Mouse (Mus musculus): ENCODE measurements around the gene Eef2. TPM values are rescaled to one million over a fixed set of nuclear protein-coding genes. Genes with fewer than 3 reads are reported as not detected.
"Not testable (repeated sequence)": the region's sequence is repeated elsewhere in the genome, so short reads cannot be mapped to it uniquely, and the experiment has no call there.

Gene Eef2
- polyA plus RNA-seq, 1 experiment from 2014 or later: 515 TPM

DNA sequence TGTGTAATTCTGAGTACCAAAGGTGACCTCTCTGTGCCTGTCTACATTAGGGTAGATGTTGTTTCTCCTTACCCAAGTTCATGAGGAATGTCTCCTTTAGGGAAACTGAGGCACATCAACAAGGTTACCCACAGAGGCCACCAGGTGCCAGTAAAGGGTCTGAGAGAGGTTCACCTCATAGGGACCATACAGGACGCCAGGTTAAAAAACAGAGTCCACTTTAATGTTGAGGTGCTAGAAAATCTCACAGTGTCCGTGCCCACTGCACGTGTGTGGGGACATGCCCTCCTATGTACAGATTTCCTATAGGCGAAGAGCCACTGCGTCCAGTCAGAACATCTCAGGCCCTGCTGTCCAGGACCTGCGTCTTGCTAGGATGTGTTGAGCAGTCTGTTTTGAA lies 22.6 kb downstream of the Eef2 start:
- no peak for ATAC-seq
- Histone ChIP-seq H3K27ac (no peak overlapping the region), H3K4me2 (replicated peaks) (no peak overlapping the region), H3K4me1 (replicated peaks) (peaks cover 4% of the 10 kb centered on the region; the same call in 1 of the 2 replicates), H3K9me3 (no peaks in the 10 kb centered on the region), H3K36me3 (no peaks in the 10 kb centered on the region), H3K27me3 (replicated peaks) (peaks cover 14% of the 10 kb centered on the region), H3K9ac (no peak overlapping the region), H3K4me3 (replicated peaks) (no peak overlapping the region)
- WGBS: 85% methylated on average over 6 of the region's 6 CpGs

DNA sequence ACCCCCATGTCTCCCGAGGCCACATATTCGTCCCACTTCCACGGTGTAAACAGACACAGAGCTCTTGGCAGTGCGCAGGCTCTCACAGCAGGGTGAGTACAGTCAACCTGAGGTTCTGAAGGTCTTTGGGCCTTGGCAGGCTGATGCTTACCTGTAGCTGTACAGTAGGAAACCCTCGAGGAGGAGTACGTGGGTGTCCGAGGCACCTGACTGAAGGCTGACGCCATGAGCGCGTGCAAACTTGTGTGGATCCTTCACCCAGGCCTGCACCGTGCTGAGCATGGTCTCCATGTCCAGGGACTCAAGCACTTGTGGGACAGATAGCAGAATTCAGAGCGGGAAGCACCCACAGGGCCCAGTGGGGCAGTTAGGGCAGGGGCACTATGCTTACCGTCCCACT lies 23.7 kb downstream of the Eef2 start:
- Histone ChIP-seq H3K9me3 (no peaks in the 10 kb centered on the region), H3K4me2 (replicated peaks) (no peak overlapping the region), H3K27me3 (replicated peaks) (peaks cover 2% of the 10 kb centered on the region), H3K4me1 (replicated peaks) (peaks cover 2% of the 10 kb centered on the region; the same call in 1 of the 2 replicates), H3K27ac (no peak overlapping the region), H3K4me3 (replicated peaks) (no peak overlapping the region), H3K9ac (no peak overlapping the region), H3K36me3 (no peaks in the 10 kb centered on the region)
- WGBS: 85% methylated on average over 13 of the region's 13 CpGs
- no peak for ATAC-seq

DNA sequence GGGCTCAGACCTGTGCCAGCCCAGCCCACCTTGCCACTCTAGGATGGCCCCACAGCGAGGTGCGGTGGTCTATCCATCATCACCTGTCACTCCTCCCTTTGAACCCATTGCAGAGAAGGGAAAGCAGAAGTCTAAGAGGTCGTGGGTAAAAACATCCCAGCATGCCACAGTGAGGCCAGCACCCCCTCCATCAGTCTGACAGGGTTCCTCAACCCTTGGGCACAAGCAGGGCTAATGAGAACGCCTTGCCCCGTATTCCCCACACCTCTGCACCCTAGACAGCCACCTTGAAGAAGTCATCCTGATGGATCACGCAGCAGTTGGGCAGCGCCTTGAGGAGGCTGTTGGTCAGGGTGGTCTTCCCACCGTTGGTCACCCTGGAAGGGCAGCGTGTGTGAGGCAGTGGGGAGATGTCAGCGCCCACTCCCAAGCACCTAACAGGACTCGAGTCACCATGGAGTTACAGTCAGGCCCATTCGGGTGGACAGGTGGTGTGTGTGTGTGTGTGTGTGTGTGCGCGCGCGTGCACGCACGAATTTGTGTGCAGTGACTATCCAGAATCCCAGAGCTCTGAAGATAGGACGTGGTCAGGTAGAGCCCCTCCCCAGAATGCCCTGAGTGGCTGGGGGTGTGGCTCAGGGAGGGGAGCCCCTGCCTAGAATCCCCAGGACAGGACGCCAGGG lies 24.3 kb downstream of the Eef2 start:
- ATAC-seq: no peak
- Histone ChIP-seq H3K9me3 (no peaks in the 10 kb centered on the region), H3K4me2 (replicated peaks) (no peak overlapping the region), H3K4me1 (replicated peaks) (peaks cover 1% of the 10 kb centered on the region; the same call in 1 of the 2 replicates), H3K27ac (no peak overlapping the region), H3K4me3 (replicated peaks) (no peak overlapping the region), H3K9ac (0 out of 2 replicates have a peak overlapping the region, but pooled peaks have one; percentile 5), H3K27me3 (replicated peaks) (no peaks in the 10 kb centered on the region; the same call in 1 of the 2 replicates), H3K36me3 (no peaks in the 10 kb centered on the region)
- WGBS: 74% methylated on average over 20 of the region's 20 CpGs

DNA sequence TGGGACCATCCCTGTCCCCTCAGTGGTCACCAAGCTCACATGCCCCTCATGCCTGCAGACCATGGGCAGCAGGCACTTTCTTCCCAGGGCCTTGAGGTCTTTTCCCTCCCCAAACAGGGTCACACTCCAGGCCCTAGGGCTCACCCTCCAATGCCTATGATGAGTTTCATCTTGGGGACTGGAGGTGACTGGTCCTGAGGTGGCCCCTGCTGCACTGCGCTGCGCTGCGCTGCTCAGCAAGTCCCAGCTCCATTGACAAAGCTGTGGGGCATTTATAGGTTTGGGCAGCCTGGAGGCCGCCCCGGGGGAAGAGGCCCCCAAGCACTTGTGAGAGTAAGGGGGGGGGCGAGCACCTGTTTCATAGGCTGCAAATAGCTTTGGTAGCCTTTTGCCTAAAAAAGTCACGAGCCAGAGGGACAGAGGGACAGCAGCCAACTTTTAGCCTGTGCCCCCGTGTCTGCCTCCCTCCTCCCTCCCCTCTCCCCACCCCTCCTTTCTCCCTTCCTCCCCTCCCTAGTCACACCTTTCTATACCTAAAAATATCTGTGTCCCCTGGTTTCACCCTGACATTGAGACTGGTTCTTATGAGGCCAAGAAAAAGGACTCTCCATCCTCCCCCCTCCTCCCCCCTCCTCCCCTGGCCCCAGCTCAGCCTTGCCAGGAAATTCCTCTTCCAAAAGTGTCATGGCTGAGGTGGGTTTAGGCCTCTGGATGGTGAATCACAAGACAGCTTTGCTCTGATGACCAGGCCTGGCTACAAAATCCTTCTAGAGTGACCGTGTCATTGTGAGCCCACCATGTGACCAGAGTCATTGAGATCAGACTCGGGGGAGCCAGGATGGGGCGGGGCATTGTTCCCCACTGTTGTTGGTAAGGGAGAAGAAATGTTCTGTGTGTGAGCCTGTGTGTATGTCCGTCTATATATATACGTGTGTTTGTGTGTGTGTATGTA lies 25.7 kb downstream of the Eef2 start, which contains the start of gene Nmrk2:
TSS of gene Nmrk2 (minus strand) at position 245 of the 952 bp plus-strand sequence.
- no peaks in the 10 kb centered on the region for H3K36me3 ChIP-seq
- H3K9me3 ChIP-seq: no peaks in the 10 kb centered on the region
- no peaks in the 10 kb centered on the region for H3K4me1 ChIP-seq (replicated peaks)
- H3K9ac ChIP-seq: 0 out of 2 replicates have a peak within 1 kb of the TSS, but pooled peaks have one; percentile 5
- no peak within 1 kb of the TSS for H3K4me2 ChIP-seq (replicated peaks)
- H3K4me3 ChIP-seq (replicated peaks): no peak within 1 kb of the TSS
- ATAC-seq: no peak
- H3K27ac ChIP-seq: no peak within 1 kb of the TSS
- WGBS: 59% methylated on average over 13 of the region's 13 CpGs
- no peaks in the 10 kb centered on the region; the same call in 1 of the 2 replicates for H3K27me3 ChIP-seq (replicated peaks)

DNA sequence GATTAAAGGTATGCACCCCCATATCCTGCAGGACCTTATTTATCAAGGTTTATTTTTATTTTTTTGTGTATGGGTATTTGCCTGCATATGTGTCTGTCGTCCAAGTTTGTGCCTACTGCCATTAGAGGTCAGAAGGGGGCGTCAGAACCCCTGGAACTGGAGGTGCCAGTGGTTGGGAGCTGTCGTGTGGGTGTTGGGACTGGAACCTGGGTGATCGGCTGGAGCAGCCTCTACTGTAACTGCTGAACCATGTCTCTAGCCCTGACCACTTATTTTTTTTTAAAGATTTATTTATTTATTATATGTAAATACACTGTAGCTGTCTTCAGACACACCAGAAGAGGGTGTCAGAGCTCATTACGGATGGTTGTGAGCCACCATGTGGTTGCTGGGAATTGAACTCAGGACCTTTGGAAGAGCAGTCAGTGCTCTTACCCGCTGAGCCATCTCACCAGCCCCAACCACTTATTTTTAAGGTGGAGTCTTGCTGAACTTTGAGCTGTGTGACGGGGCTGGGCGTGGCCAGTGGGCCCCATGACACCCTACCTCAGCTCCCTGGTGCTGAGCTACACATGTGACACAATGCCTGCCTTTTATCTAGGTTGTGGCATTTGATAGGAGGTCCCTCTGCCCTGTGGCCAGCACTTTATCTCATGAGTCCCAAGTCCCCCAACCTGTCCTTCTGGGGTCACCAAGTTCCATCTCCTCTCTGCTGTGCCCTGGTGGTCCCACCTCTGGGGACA lies 26.7 kb downstream of the Eef2 start:
- H3K27ac ChIP-seq: peak overlapping the region; percentile 11; the same call in 1 of the 2 replicates
- H3K9ac ChIP-seq: no peak overlapping the region
- no peaks in the 10 kb centered on the region for H3K9me3 ChIP-seq
- no peaks in the 10 kb centered on the region for H3K36me3 ChIP-seq
- no peaks in the 10 kb centered on the region for H3K27me3 ChIP-seq (replicated peaks)
- 60% methylated on average over 8 of the region's 8 CpGs for WGBS
- no peak overlapping the region for H3K4me3 ChIP-seq (replicated peaks)
- no peaks in the 10 kb centered on the region for H3K4me1 ChIP-seq (replicated peaks)
- ATAC-seq: peak; percentile 91
- no peak overlapping the region for H3K4me2 ChIP-seq (replicated peaks)

DNA sequence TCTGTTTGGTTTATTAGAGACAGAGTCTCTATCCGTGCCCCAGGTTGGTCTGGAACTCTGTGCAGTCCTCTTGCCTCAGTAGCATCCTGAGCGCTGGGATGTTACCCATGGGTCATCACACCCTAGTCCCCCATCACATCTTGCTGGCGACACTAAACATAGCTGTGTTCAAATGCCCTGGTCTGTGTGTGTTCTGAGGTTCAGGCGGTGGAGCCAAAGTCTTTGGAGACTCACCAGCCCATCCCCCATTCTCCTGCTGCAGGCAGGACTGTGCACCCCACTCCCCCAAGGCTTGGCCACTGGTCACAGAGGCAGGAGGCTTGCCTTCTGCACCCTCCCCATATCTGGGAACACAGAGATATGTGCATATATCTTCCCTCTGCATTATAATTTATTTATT lies 27.7 kb downstream of the Eef2 start:
- Histone ChIP-seq H3K27ac (no peak overlapping the region), H3K27me3 (replicated peaks) (no peaks in the 10 kb centered on the region), H3K9me3 (no peaks in the 10 kb centered on the region), H3K36me3 (no peaks in the 10 kb centered on the region), H3K4me3 (replicated peaks) (no peak overlapping the region), H3K4me2 (replicated peaks) (no peak overlapping the region), H3K4me1 (replicated peaks) (no peaks in the 10 kb centered on the region), H3K9ac (no peak overlapping the region)
- 72% methylated on average over 4 of the region's 4 CpGs for WGBS
- ATAC-seq: no peak; the same call in 1 of the 2 replicates

DNA sequence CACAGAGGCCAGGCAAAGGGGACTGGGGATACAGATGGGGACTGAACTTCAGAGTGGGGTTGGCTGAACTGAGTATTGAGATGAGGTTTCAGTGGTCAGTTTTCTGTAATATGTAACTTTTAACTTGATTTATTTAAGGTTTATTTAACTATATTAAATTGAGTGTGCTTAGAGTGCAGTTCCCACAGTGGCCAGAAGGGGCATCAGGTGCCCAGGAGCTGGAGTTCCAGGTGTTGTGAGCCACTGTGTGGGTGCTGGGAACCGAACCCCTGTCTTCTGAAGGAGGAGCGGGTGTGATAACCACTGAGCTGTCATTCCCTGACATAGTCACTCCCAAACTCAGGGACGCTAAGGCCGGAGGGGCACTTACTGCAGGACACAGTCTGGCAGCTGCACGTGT lies 33.7 kb downstream of the Eef2 start:
- ATAC-seq: no peak
- WGBS: 97% methylated on average over 5 of the region's 5 CpGs

DNA sequence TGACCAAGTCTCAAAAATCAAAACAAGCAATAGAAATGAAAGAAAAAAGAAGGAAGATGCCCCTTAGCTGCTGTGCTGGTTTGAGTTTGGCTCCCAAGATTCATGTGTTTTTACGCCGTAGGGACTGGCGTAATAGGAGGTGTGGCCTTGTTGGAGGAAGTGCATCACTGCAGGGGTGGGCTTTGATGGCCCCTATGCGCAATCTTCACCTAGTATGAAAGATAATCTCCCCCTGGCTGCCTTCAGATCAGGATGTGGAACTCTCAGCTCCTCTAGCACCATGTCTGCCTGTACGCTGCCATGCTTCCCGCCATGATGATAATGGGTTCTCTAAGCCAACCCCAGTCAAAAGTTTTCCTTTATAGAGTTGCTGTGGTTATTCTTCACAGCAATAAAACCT lies 39.8 kb downstream of the Eef2 start:
- Histone ChIP-seq H3K9me3 (no peaks in the 10 kb centered on the region), H3K4me3 (replicated peaks) (no peak overlapping the region), H3K4me2 (replicated peaks) (no peak overlapping the region), H3K27ac (no peak overlapping the region), H3K4me1 (replicated peaks) (no peaks in the 10 kb centered on the region; the same call in 1 of the 2 replicates), H3K27me3 (replicated peaks) (no peaks in the 10 kb centered on the region), H3K9ac (no peak overlapping the region), H3K36me3 (no peaks in the 10 kb centered on the region)
- ATAC-seq: no peak
- 88% methylated on average over 6 of the region's 6 CpGs for WGBS

More for the DNA sequence above, 33.7 kb downstream of the Eef2 start:
- Histone ChIP-seq H3K4me2 (replicated peaks) (no peak overlapping the region), H3K4me1 (replicated peaks) (no peaks in the 10 kb centered on the region), H3K36me3 (no peaks in the 10 kb centered on the region), H3K27me3 (replicated peaks) (no peaks in the 10 kb centered on the region), H3K9me3 (0 out of 2 replicates have a peak, but pooled peaks cover 5% of the 10 kb centered on the region), H3K4me3 (replicated peaks) (no peak overlapping the region), H3K27ac (no peak overlapping the region), H3K9ac (no peak overlapping the region)

DNA sequence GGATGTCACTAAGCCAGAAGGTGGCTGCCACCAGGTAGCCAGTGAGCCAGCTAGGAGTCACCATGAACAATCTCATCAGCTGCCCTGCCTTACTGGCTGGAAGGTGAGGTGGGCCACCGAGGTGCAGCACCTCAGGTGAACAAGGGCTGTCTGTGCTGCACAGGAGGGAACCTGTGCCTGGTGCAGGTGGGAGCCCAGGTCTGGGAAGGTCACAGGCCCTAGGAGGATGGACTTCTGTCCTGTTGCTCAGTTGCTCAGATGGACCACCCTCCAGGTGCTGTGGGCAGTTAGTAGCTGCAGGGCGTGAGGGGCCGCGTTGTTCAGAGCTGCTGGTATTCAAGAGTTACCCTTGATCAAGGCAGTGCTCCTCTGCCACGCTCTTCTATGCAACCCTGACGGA lies 40.4 kb downstream of the Eef2 start:
- H3K9me3 ChIP-seq: no peaks in the 10 kb centered on the region

DNA sequence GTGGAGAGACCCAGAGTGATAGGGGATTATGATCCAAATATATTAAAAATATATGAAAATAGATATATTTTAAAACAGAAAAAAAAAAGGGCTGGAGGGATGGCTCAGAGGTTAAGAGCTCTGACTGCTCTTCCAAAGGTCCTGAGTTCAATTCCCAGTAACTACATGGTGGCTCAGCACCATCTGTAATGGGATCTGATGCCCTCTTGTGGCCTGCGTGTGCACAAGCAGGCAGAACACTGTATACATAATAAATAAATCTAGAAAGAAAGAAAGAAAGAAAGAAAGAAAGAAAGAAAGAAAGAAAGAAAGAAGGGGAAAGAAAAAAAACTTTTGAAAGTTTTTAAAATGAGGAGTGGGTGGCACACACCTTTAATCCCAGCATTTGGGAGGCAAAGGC lies 40.8 kb downstream of the Eef2 start:
- WGBS: 14% methylated on average over 1 of the region's 1 CpGs
- not testable (repeated sequence) for H3K27me3 ChIP-seq (replicated peaks); H3K4me2 ChIP-seq (replicated peaks); H3K36me3 ChIP-seq; H3K9me3 ChIP-seq; H3K27ac ChIP-seq; H3K4me1 ChIP-seq (replicated peaks); H3K9ac ChIP-seq; ATAC-seq; H3K4me3 ChIP-seq (replicated peaks)

More for the DNA sequence above, 40.4 kb downstream of the Eef2 start:
- Histone ChIP-seq H3K4me3 (replicated peaks) (no peak overlapping the region), H3K27me3 (replicated peaks) (no peaks in the 10 kb centered on the region), H3K27ac (no peak overlapping the region), H3K4me2 (replicated peaks) (no peak overlapping the region), H3K36me3 (no peaks in the 10 kb centered on the region), H3K9ac (no peak overlapping the region), H3K4me1 (replicated peaks) (peaks cover 4% of the 10 kb centered on the region)
- no peak for ATAC-seq
- 82% methylated on average over 6 of the region's 6 CpGs for WGBS

DNA sequence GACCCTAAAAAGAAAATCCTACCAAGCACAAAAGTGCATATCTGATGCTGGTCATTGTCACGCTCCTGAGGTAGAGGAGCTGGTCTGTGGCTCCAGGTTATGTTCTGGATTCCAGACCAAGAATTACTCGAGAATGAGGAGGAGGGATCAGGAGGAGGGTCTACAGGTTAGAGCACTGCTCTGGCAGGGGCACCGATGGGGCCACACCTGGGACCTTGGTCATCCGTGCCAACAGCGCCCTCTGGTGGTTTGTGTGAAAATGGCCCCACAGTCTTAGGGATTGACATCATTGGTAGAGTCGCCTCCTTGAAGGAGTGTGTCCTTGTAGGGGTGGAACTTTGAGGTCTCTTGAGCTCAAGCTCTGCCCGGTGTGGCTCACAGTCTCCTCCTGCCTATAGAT lies 41.5 kb downstream of the Eef2 start:
- Histone ChIP-seq H3K27me3 (replicated peaks) (no peaks in the 10 kb centered on the region), H3K4me1 (replicated peaks) (peaks cover 7% of the 10 kb centered on the region), H3K27ac (no peak overlapping the region), H3K4me3 (replicated peaks) (no peak overlapping the region), H3K4me2 (replicated peaks) (no peak overlapping the region), H3K9me3 (no peaks in the 10 kb centered on the region), H3K9ac (no peak overlapping the region), H3K36me3 (no peaks in the 10 kb centered on the region)
- peak; percentile 68 for ATAC-seq
- 32% methylated on average over 7 of the region's 7 CpGs for WGBS
